Mouse (Mus musculus) spleen, adult 2 months (tissue): ENCODE measurements around the gene Fam196b.

Experiments used
- CTCF ChIP-seq: fragments of 200-500 bp; IDR thresholded peaks from 2 replicates; pipeline ENCODE4 v1.5.1; 2011; ENCODE audit warnings: mild to moderate bottlenecking, inconsistent platforms; ENCODE audit not compliant: insufficient read depth, insufficient read length, insufficient replicate concordance; ENCODE audit errors: extremely low read depth
- POLR2A ChIP-seq: fragments of 200-500 bp; IDR thresholded peaks from 2 replicates; pipeline ENCODE4 v1.6.1; 2011; ENCODE audit warnings: low read depth, low read length, inconsistent platforms

- no peak for TF ChIP-seq CTCF
- no peak for TF ChIP-seq POLR2A
These were observed 69.6 kb downstream of the Fam196b start for GRCm38 (mm10) chr11:34384178-34384577.
